Mouse (Mus musculus) frontal cortex, adult (tissue): Measurements from ENCODE around the gene Mbd3.
A peak's percentile ranks its signal among the peaks of the same experiment; 100 is the strongest.
"Not testable (repeated sequence)": the region's sequence is repeated elsewhere in the genome, so short reads cannot be mapped to it uniquely, and the experiment has no call there.

Experiments used
- ATAC-seq: cut with Nextera tagmentation; 2 replicates; pipeline ENCODE4 v1.9.2; 2017; ENCODE audit warnings: mild to moderate bottlenecking, moderate library complexity, mixed read lengths; ENCODE audit not compliant: low TSS enrichment

The Mbd3 gene

DNA sequence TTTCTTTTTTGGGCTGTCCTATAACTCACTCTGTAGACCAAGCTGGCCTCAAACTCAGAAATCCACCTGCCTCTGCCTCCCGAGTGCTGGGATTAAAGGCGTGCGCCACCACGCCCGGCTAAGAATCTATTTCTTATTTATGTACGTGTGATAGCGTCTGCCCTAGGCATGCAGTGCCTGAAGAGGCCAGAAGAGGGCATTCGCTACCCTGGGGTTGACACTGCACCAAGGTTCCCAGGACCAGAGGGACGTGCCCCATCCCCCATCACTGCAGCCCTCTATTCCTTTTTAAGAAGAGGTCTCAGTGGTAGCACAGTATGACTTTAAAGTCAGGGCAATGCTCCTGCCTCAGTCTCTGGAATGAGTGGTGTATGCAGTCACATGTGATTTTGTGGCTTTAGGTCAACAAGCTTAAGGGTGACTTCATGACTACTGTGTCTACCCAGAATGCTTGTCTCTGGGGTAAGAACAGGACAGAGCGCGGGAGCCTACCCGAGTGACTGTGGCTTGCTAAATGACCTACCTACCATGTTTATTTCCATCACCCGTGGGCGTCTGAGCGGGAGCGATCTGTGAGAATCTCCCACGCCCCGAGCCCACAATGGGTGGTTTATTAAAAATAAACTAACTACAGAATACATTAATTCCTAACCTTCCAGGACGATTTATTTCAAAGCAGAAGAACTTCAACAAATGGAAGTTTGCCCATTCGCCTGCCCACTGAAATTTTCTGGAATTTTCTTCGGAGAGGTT, 29.2 kb downstream of the Mbd3 start:
- ATAC-seq = 0 out of 2 replicates have a peak, but pooled peaks have one; percentile 41

DNA sequence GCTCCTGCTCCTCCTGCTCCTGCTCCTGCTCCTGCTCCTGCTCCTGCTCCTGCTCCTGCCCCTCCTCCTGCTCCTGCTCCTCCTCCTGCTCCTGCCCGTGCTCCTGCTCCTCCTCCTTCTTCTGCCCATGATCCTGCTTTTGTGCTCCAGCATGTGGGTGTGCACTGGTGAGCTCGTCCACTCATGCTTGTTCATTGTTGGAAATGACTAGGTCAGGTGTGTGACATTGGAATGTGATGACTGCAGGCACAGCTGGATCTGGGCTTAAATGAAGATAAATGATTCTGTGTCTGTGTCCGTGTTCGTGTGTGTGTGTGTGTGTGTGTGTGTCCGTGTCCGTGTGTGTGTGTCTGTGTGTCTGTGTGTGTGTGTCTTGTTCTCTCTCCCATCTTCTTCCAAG, 31.0 kb downstream of the Mbd3 start:
- ATAC-seq = no peak

DNA sequence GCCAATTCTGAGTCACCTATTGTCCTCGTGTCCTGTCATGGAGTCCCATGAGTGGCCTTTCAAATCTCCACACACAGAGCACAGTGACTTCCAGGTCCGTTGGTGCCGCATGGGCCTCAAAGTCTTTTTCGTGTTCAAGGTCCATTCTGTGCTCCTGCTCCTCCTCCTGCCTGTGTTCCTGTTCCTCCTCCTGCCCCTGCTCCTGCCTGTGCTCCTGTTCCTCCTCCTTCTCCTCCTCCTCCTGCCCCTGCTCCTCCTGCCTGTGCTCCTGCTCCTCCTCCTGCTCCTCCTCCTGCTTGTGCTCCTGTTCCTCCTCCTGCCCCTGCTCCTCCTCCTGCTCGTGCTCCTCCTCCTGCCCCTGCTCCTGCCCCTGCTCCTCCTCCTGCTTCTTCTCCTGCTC, 31.4 kb downstream of the Mbd3 start:
- no peak for ATAC-seq

DNA sequence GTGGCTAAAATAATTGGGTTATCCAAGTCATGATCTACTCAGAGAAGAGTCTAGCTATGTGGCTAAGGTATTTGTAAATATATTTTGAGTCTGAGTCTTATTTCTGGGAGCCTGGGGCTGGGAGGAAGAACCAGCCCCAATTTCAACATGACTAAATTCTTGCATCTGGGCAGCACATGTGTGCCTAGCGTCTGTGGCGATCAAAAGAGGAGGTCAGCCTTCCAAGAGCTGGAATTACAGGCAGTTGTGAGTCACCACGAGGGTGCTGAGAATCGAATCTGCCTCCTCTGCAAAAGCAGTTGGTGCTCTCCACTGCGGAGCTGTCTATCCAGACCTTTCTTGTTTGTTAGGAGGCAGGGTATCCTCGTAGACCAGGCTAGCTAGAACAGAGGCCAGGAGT, 33.6 kb downstream of the Mbd3 start:
- no peak for ATAC-seq

DNA sequence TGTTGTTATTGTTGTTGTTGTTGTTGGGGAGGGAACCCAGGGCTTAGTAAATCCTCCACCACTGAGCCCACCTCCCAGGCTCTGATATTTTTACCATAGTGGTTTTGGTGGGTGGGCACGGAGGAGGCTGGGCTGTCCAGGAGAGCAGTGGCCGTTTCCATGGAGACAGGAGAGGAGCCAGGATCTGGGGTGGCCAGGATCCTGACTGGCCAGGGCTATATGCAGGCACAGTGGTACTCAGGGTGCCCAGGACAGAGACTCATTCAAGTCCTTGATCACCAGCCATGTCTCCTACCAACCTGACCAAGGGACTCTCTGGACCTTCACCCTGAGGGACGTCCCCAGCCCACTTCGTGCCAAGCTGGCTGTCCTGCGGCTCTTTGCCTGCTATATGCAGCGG, 35.6 kb downstream of the Mbd3 start:
- no peak for ATAC-seq

DNA sequence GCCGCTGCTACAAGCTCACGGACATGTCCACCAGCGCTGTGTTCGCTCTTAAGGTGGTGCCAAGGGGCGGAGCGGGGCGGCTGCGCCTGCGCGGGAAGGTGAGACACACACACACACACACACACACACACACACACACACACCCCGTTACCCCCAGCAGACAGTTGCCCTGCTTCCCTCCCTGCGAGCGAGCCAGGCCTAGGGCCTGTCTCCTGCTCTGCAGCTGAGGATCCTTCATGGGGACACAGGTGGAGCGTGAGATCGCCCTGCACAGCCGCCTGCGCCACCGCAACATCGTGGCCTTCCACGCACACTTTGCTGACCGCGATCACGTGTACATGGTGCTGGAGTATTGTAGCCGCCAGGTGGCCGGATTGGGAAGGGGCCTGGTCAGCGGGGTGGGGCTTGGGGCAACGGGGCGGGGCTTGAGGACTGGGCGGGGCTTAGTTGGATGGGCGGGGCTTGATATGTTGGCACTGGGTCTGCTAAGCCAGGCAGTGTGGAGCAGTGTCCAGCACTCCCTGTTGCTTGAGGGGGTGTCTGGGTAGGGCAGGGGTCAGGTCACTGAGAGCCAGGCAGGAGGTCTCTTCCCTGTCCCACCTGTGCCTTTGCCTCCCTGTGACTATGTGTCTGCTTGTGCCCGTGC, 41.2 kb downstream of the Mbd3 start:
- ATAC-seq = no peak

DNA sequence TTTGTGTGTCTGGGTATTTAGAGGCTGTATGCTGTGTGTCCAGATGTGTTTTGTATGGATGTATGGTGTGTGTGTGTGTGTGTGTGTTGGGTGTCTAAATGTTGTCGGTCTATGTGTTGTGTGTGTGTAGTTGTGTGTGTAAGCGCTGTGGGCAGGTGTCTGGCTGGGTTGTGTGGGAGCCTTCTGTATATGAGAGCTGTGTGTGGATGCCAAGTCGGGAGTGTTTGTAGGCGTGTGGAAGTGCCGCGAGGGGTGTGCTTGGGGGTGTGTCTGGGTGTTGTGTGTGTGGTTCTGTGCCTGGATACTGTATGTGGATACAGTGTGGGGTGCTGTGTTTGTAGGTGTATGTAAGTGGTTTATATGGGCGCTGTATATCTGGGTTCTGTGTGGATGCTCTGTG, 42.0 kb downstream of the Mbd3 start:
- peak; percentile 77 for ATAC-seq

DNA sequence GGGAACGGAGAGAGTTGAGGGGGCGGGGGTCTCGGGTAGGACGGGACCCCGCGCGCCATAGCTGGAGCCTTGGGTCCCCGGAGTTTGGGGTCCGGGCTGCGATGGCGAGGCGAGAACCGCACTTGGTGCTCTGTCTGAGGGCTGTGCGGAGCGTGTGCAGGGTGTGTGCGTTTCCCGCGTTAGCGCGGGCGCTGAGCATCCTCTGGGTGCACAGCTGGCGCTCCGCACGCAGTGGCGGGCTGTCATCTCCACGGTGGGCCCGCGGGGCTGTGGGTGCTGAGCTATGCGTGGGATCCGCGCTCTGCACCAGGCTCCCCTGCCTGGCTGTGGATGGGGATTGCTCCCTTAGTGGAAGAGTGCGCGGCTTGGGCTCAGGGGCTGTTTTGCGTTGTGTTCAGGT, 42.6 kb downstream of the Mbd3 start:
- ATAC-seq = peak; percentile 28; the same call in 1 of the 2 replicates

DNA sequence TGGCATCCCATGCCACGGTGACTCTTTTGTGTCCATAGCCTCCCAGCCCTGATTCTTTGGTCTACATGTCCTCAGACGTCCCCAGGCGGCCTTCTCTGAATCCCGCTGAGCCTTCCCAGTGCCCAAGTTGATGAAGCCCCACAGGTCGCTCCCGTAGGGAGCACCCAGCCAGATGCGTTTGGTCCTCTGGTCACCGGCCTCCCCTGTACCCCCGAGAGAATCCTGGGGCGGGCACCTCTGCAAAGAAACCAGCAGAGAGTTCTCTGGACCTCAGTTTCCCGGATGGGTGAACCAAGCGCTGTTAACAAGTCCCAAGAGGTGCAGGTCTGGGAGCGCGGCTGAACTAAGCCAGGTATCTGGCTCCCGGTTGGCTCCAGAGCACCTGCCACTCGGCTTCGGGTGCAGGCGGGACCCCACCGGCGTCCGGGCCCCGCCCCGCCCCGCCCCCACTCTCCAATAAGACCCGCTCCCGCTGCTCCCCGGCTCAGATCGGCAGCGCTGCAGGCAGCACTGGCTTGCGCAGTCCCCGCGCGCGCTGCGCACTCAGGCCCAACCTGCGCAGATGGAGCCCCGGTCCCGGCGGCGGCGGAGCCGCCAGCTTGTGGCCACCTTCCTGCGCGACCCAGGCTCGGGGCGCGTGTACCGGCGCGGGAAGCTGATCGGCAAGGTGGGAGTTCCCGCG, 43.2 kb downstream of the Mbd3 start, which contains the start of gene Plk5:
Gene Plk5, plus strand, starts transcription at position 459 of the 682 bp plus-strand sequence.
- no peak for ATAC-seq

DNA sequence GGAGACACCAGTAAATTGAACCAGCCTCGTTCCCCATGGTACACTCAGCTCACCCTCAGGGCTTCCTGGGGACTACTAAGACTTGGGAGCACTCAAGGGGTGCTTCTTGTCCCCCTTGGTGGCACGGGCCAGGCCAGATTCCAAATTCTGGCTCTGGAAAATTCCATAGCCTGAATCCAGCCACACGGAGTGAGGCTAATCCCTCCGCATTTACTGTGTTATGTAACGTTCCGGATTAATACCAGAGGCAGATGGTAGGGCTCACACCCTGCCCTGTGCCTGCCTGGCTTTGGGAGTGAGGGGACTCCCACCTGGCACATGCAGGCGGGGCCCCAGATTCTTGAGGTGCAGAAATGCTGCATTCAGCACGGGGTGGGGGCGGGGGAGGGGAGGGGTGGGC, 43.9 kb downstream of the Mbd3 start:
- no peak for ATAC-seq

DNA sequence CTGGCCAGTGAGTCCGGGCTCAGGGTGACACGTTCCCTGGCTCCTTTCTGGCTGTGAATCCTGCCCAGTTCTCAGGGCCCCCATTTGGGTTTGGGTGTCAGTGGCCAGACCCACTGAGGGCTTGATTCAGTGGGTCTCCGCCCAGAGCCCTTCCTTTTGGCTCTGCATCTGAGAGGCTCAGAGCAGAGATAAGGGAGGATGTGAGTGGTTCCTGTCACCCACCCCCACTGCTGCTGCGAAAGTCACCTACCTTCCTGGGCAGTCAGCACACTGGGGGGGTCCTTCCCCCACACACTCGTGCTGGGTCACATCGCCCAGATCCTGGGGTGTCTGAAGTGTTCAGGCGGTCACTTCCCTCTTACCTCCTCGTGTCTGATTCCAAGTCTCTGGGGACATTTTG, 46.6 kb downstream of the Mbd3 start:
- ATAC-seq = no peak

DNA sequence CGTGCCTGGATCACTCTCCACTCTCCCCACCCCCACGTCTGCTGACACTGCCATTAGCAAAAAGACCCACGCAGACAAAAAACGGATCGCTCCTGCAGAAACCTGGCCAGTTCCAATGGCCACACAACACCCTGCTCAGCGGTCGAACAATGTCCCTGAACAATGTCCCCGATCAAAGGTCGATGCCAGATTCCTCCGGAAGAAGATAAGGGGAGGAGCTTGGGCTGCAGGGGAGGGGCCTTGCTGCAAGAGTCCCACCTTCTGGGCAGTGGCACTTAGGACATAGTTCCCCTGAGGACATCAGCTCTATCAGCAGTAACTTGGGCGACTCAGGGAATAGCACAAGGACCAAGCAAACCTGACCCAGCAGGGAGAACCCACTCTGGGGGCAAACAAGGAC, 47.5 kb downstream of the Mbd3 start:
- ATAC-seq = no peak

DNA sequence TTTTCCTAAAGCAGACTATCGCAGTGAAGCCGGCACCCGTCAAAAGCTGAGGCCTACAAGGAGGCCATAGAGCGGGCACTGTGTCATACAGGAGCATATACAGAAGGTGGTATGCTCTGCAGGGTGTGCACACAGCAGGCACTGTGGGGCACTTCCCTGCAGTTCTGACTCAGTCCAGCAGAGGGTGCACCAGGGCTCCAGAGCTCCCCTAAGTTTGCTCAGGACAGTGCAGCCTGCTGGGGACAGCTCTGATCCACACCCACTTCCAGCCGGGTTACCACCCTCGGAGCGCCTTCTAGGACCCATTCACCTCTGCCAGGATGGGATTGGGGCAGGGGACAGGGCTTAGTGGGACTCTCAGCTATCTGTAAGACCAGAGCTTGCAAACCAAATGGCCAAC, 49.1 kb downstream of the Mbd3 start:
- ATAC-seq = peak; percentile 82

DNA sequence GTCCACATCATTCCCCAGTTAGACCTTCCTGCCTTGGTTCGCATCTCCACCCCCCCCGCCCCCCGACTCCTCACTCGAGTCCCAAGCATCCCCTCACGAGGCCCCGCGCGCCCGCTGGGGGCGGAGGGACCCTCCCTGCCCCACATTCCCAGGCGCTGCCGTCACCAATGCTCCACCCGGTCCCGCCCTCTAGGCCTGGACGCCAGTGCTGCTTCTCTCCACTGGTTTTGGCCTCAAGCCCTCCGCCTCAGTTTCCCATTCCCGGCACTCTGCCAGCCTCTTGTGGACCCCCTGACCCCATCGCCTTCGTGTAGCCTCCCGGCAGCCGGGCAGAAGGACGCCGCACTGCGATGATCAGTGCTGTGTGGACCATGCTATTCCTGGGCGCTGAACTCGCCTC, 50.4 kb downstream of the Mbd3 start:
- ATAC-seq = no peak

DNA sequence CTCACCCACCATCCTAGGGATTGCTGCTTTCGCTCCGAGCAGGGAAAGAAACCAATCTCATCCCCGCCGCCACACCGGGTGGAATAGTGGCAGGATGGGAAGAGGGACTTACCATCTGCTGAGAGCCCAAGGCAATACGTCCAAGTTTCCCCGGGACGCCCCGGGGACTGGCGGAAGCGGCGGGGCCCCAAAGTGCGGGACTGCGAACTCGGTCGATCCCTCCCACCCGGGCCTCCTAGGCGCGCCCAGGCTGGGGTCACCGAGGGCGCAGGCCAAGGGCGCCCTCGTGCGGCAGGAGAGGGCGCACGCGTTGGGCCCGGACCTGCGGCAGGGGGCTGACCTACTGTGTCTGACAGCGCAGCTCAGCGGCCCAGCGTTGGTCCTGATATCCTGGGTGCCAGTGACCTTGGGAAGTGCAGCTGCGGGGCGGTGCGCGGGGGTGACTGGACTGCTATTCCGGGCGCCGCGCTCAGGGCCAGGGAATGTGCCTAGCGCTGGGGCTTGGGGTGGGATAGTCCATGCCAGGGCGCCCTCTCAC, 51.0 kb downstream of the Mbd3 start, which contains the start of gene Adamtsl5:
Gene Adamtsl5, minus strand, starts transcription at position 169 of the 538 bp plus-strand sequence.
- ATAC-seq = no peak

DNA sequence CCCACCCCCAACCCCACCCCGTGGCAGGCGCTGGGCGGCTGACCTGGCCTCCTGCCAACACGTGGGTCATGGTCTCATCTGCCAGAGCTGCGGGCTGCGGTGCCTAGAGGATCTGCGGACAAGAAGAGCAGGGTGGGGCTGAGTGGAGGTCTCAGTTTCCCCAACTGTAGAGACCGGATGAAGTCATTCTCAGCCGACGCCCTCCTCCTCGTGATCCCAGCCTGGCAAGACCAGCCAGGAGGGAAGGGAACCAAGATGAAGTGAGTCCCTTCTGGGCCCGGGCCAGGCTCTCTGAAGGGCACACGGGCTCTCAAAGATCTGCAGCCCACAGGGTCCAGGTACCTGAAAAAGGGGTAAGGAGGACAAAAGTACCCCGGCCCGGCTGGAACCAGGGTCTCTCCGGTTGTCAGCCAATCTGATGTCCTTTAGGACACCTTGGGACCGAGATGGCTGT, 51.8 kb downstream of the Mbd3 start:
- ATAC-seq = no peak

DNA sequence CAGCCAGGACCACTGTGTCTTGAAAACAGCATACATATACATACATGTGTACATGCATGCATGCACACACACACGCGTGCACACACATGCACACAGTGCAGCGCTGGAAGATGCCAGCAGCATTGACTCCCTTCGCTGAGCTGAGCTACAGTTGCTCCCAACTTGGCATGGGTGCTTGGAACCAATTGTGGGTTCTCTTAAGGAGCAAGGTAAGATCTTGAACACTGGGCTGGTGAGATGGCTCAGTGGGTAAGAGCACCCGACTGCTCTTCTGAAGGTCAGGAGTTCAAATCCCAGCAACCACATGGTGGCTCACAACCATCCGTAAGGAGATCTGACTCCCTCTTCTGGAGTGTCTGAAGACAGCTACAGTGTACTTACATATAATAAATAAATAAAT, 53.4 kb downstream of the Mbd3 start:
- not testable (repeated sequence) for ATAC-seq

DNA sequence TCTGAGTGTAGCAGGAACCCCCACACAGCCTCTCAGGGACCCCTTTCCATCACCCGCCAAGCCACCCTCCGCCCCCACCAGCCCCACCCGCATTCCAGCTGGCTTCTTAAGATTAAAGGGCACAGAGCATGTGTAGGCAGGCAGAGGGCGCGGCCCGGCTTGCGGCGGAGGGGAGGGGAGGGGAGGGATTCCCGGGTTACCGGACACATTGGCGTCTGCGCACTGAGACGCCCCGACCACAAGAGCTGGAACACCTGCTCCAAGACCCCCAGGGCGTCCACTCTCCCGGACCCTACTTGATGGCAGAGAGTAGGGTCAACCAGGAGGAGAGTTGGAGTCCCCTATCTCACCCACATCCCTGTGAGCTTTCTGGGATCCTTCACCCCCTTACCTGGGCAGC, 54.2 kb downstream of the Mbd3 start:
- no peak for ATAC-seq

DNA sequence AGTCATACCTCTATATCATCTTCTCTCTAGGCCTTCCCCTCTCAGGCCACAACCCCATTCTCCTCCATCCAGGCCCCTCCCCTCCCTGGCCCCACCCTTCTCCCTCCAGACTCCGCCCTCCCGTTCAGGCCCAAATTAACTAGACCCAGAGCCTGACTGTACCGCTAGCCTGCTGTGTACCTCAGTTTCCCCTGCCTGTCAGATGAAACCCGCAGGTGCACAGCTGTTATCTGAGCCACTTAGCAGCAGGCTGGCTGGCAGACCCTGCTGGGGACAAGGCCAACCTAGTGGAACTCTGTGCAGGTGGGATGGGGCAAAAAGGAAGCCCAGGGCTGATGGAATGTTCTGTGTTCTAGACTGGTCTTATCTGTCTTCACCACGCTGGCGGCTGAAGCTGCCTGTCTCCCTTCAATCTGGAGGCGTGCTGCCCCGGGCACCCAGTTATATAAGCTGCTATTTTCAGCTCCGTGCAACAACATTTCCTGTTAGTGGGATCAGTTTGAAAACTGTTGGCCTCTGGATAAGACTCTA, 55.2 kb downstream of the Mbd3 start:
- no peak for ATAC-seq

DNA sequence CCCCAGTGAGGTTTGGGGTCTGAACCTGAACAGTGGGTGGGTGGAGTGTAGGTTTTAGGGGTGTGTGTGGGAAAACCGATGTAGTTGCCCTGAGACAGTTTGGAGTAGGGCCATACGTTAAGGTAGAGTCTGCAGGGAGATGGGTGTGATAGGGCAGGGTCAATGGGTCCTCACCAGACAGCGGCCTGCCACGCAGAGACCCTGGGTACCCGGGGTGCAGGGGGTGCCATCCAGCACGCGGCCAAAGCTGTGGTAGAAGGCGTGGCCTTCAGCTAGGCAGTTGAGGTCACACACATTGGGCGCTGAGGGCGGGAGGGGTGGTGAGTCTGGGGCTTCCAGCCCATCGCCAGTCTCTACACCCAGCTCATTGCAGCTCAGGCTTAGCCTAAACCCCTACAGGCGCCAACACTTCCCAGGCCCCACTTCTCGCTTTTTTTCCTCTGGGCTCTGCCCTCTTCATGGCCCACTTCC, 55.9 kb downstream of the Mbd3 start:
- ATAC-seq = no peak

DNA sequence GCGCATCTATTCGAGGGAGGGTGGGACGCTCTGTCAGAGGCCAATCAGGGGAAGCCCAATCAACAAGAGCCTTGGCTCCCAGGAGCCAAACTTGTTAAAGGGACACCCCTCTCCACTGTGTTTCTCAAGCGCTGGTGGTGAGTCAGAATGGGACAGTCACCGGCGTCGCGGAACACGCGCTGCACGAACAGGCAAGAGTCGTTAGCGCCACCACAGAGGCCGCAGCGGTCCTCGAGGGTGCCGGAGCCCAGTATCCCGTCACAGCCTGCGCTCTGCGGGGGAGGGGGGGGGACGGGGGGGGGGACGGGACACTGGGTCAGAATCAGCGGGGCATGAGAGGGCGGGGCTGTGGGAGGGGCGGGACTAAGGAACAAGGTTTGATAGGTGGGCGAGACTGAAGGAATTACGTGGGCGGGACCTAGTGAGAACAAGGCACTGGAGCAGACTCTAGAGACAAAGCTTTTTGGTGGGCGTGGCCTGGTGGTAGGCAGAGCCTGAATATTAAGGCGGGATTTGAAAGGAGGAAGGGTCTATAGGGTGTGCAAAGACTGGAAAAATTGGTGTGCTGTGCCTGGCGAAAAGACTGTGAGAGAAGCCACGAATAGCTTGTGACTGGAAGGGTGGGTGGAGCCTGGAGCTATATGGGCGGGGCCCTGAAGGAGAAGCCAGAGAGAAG, 56.5 kb downstream of the Mbd3 start:
- 0 out of 2 replicates have a peak, but pooled peaks have one; percentile 13 for ATAC-seq
